Mouse (Mus musculus): ENCODE data around the gene Mslnl. TPM values are rescaled to one million over a fixed set of nuclear protein-coding genes. Genes with fewer than 3 reads are reported as not detected.

Gene Mslnl
- polyA plus RNA-seq, 1 experiment from 2014 or later: 0.05 TPM

GRCm38 (mm10) chr17:25796211-25796771 lies 60.4 kb downstream of the Mslnl start:
- Histone ChIP-seq H3K9me3 (replicated peaks; ENCODE audit: control insufficient read depth, low read length) (no peaks in the 10 kb centered on the region), H3K4me2 (ENCODE audit: low read depth, low read length) (peak overlapping the region; percentile 93), H3K36me3 (ENCODE audit: control insufficient read depth, insufficient read depth, low read length) (no peaks in the 10 kb centered on the region), H3K4me3 (replicated peaks; ENCODE audit: low read length) (peak overlapping the region; percentile 87), H3K27ac (ENCODE audit: low read length) (peak overlapping the region; percentile 27; the same call in 1 of the 2 replicates), H3K9ac (ENCODE audit: low read length) (peak overlapping the region; percentile 80), H3K4me1 (ENCODE audit: control insufficient read depth, insufficient read depth, low read length) (peaks cover 35% of the 10 kb centered on the region), H3K27me3 (ENCODE audit: control insufficient read depth, insufficient read depth, low read length) (no peaks in the 10 kb centered on the region)
- no peak for ATAC-seq (ENCODE audit: insufficient read depth, low FRiP score)
- WGBS: 1% methylated on average over 37 of the region's 37 CpGs

DNA sequence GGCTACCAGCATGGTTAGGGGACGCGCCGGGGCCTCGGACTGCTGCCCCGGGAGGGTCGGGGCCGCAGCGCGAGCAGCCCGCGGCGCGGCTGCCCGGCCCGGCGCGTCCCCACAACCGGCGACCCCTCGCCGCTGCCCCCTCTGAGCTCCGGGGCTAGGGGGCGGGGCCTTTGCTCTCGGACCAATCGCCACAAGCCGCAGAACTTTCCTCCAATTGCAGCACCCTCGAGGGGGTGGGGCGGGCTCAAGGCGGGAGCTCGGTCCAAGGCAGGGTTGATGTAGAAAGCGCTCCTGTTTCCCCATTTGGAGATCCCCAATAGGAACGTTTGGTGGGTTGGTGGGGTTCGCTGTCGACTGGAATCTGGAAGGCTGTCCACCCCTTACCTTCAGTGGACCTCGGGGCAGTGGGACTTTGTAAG lies 61.1 kb downstream of the Mslnl start, which contains the start of gene Metrn:
Gene Metrn (minus strand): TSS at position 186 of the 419 bp plus-strand sequence.
- Histone ChIP-seq H3K4me3 (replicated peaks; ENCODE audit: low read length) (peak within 1 kb of the TSS; percentile 87), H3K9ac (ENCODE audit: low read length) (peak within 1 kb of the TSS; percentile 80), H3K27me3 (ENCODE audit: control insufficient read depth, insufficient read depth, low read length) (no peaks in the 10 kb centered on the region), H3K36me3 (ENCODE audit: control insufficient read depth, insufficient read depth, low read length) (no peaks in the 10 kb centered on the region), H3K4me1 (ENCODE audit: control insufficient read depth, insufficient read depth, low read length) (peaks cover 31% of the 10 kb centered on the region), H3K4me2 (ENCODE audit: low read depth, low read length) (peak within 1 kb of the TSS; percentile 93), H3K27ac (ENCODE audit: low read length) (peak within 1 kb of the TSS; percentile 27), H3K9me3 (replicated peaks; ENCODE audit: control insufficient read depth, low read length) (no peaks in the 10 kb centered on the region)
- WGBS: under 1% methylated on average over 35 of the region's 35 CpGs
- peak; percentile 76 for ATAC-seq (ENCODE audit: insufficient read depth, low FRiP score)

Small RNAs within 50 kb of the gene (microRNA-seq; reads per million reads assigned to microRNA genes)
- gene Gm25083: not detected
- gene Mir6966: not detected

Other genes starting within 250 kb of the Mslnl start
- gene Sstr5, start 238.8 kb upstream of the Mslnl start, polyA plus RNA-seq (2015; fragmentation: Nextera tagmentation; extraction: Ambion mirVana): 0.35 and 0.49 TPM in 2 replicates
- gene Sox8, start 165.4 kb upstream of the Mslnl start, polyA plus RNA-seq (2015; fragmentation: Nextera tagmentation; extraction: Ambion mirVana): 3.0 and 3.3 TPM in 2 replicates
- gene Lmf1, start 157.0 kb upstream of the Mslnl start, polyA plus RNA-seq (2015; fragmentation: Nextera tagmentation; extraction: Ambion mirVana): 27.0 and 28.9 TPM in 2 replicates
- 0.85 and 1.0 TPM in 2 replicates for gene Gng13, start 18.9 kb upstream of the Mslnl start, polyA plus RNA-seq (2015; fragmentation: Nextera tagmentation; extraction: Ambion mirVana)
- gene Chtf18, start 8.6 kb upstream of the Mslnl start, polyA plus RNA-seq (2015; fragmentation: Nextera tagmentation; extraction: Ambion mirVana): 22.9 and 25.1 TPM in 2 replicates
- 17.5 and 18.9 TPM in 2 replicates for gene Rpusd1, start 8.4 kb upstream of the Mslnl start, polyA plus RNA-seq (2015; fragmentation: Nextera tagmentation; extraction: Ambion mirVana)
- gene Msln, start 18.3 kb downstream of the Mslnl start, polyA plus RNA-seq (2015; fragmentation: Nextera tagmentation; extraction: Ambion mirVana): 77.0 and 104 TPM in 2 replicates
- gene Narfl, start 37.7 kb downstream of the Mslnl start, polyA plus RNA-seq (2015; fragmentation: Nextera tagmentation; extraction: Ambion mirVana): 28.3 and 28.6 TPM in 2 replicates
- gene Haghl, start 49.6 kb downstream of the Mslnl start, polyA plus RNA-seq (2015; fragmentation: Nextera tagmentation; extraction: Ambion mirVana): 49.8 and 54.2 TPM in 2 replicates
- 0.12 TPM in 1 of 2 replicates, not detected in the other for gene Ccdc78, start 50.5 kb downstream of the Mslnl start, polyA plus RNA-seq (2015; fragmentation: Nextera tagmentation; extraction: Ambion mirVana)
- gene Fam173a, start 56.9 kb downstream of the Mslnl start, polyA plus RNA-seq (2015; fragmentation: Nextera tagmentation; extraction: Ambion mirVana): 96.9 and 102 TPM in 2 replicates
- gene AC134908.4, start 59.6 kb downstream of the Mslnl start, polyA plus RNA-seq (2015; fragmentation: Nextera tagmentation; extraction: Ambion mirVana): 1.2 TPM in 1 of 2 replicates, not detected in the other
- gene Metrn, start 61.1 kb downstream of the Mslnl start, polyA plus RNA-seq (2015; fragmentation: Nextera tagmentation; extraction: Ambion mirVana): 25.4 and 28.0 TPM in 2 replicates
- gene Fbxl16, start 73.0 kb downstream of the Mslnl start, polyA plus RNA-seq (2015; fragmentation: Nextera tagmentation; extraction: Ambion mirVana): 2.6 and 2.8 TPM in 2 replicates
- 24.7 and 28.6 TPM in 2 replicates for gene Wdr24, start 87.6 kb downstream of the Mslnl start, polyA plus RNA-seq (2015; fragmentation: Nextera tagmentation; extraction: Ambion mirVana)
- 56.7 and 58.1 TPM in 2 replicates for gene Jmjd8, start 92.8 kb downstream of the Mslnl start, polyA plus RNA-seq (2015; fragmentation: Nextera tagmentation; extraction: Ambion mirVana)
- 312 and 314 TPM in 2 replicates for gene Stub1, start 97.4 kb downstream of the Mslnl start, polyA plus RNA-seq (2015; fragmentation: Nextera tagmentation; extraction: Ambion mirVana)
- 2.5 and 2.8 TPM in 2 replicates for gene Rhbdl1, start 101.3 kb downstream of the Mslnl start, polyA plus RNA-seq (2015; fragmentation: Nextera tagmentation; extraction: Ambion mirVana)
- 2.7 and 3.4 TPM in 2 replicates for gene Gm20683, start 105.7 kb downstream of the Mslnl start, polyA plus RNA-seq (2015; fragmentation: Nextera tagmentation; extraction: Ambion mirVana)
- 22.4 and 23.5 TPM in 2 replicates for gene Rhot2, start 108.8 kb downstream of the Mslnl start, polyA plus RNA-seq (2015; fragmentation: Nextera tagmentation; extraction: Ambion mirVana)
- 20.9 and 22.1 TPM in 2 replicates for gene Wdr90, start 125.5 kb downstream of the Mslnl start, polyA plus RNA-seq (2015; fragmentation: Nextera tagmentation; extraction: Ambion mirVana)
- 41.5 and 49.4 TPM in 2 replicates for gene Mcrip2, start 132.7 kb downstream of the Mslnl start, polyA plus RNA-seq (2015; fragmentation: Nextera tagmentation; extraction: Ambion mirVana)
- gene Mettl26, start 139.0 kb downstream of the Mslnl start, polyA plus RNA-seq (2015; fragmentation: Nextera tagmentation; extraction: Ambion mirVana): 57.1 and 63.8 TPM in 2 replicates
- gene Wfikkn1, start 144.8 kb downstream of the Mslnl start, polyA plus RNA-seq (2015; fragmentation: Nextera tagmentation; extraction: Ambion mirVana): 0.42 and 0.56 TPM in 2 replicates
- 26.3 and 27.7 TPM in 2 replicates for gene Rab40c, start 183.7 kb downstream of the Mslnl start, polyA plus RNA-seq (2015; fragmentation: Nextera tagmentation; extraction: Ambion mirVana)
- 57.2 and 62.0 TPM in 2 replicates for gene Pigq, start 208.9 kb downstream of the Mslnl start, polyA plus RNA-seq (2015; fragmentation: Nextera tagmentation; extraction: Ambion mirVana)
- gene Nhlrc4, start 208.9 kb downstream of the Mslnl start, polyA plus RNA-seq (2015; fragmentation: Nextera tagmentation; extraction: Ambion mirVana): 0.12 and 0.66 TPM in 2 replicates
- 0.11 and 0.31 TPM in 2 replicates for gene A930017K11Rik, start 216.5 kb downstream of the Mslnl start, polyA plus RNA-seq (2015; fragmentation: Nextera tagmentation; extraction: Ambion mirVana)
- 21.6 and 23.3 TPM in 2 replicates for gene Capn15, start 249.8 kb downstream of the Mslnl start, polyA plus RNA-seq (2015; fragmentation: Nextera tagmentation; extraction: Ambion mirVana)

Data from stomach, embryonic 16.5 days (tissue).